In the genomic region with DNA sequence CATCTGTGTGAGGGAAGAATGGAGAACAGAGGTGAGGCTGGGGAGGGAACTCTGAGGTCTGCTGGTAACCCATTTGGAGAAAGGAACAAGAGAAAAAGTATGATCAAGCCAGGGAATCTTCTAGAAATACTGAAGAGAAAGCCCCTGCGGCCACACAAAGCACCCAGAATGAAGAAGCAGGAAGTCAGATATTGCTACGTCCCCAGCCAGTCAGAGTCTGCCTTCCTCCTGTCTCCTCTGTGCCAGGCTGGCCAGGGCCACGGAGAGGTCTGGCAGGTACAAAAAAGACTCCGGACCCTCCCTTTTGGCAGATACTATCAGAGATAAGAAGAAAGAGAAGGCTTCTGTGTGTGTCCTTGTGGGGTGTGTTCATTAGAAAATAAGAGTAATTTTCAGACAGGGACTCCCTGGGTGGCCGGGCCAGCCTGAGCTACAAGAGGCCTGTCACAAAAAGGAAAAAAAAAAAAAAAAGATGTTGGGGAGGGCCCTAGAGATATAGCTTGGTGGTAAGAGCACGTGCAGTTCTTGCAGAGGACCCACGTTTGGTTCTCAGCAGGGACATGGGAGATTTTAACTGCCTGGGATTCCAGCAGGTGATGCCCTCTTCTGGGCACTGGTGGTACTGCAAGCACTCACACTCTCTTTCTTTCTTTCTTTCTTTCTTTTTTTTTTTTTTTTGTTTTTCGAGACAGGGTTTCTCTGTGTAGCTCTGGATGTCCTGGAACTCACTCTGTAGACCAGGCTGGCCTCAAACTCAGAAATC, we compare ENCODE assay signal across 8 mouse cellular contexts. TPM values are rescaled to one million over a fixed set of nuclear protein-coding genes. Genes with fewer than 3 reads are reported as not detected.
DNase-seq lines count a peak whose midpoint lies in the region; ATAC-seq and TF ChIP-seq lines count a peak whose summit lies in the region.
"Had no signal": no experiment of that assay in that cellular context is flagged by ENCODE, and none has a peak within 500 bp of the region (broad histone marks: within the 10 kb centered on the region; RNA-seq: fewer than 3 reads in every experiment).

No protein-coding gene starts in this region.

- 0 out of 2 replicates have a peak overlapping the region, but pooled peaks have one; percentile 4 for H3K4me2 ChIP-seq in liver, embryonic 15.5 days
- H3K4me2 ChIP-seq in stomach, postnatal 0 days (replicated peaks; ENCODE audit: low read depth): no peak overlapping the region
- no peak overlapping the region for H3K4me2 ChIP-seq in forebrain, embryonic 15.5 days (replicated peaks)

- peak; percentile 73 for DNase-seq in kidney, postnatal 10 days
- DNase-seq in kidney, adult 9 months: no peak
- DNase-seq in ES-CJ7 (ENCODE audit: low read depth, low spot score): peak; percentile 78
- DNase-seq in stomach, postnatal 0 days (ENCODE audit: low spot score): peak; percentile 59

- H3K27me3 ChIP-seq in liver, embryonic 15.5 days: no peaks in the 10 kb centered on the region
- no peaks in the 10 kb centered on the region for H3K27me3 ChIP-seq in stomach, postnatal 0 days (ENCODE audit: control insufficient read depth, insufficient read depth, low read length)
- no peaks in the 10 kb centered on the region for H3K27me3 ChIP-seq in forebrain, embryonic 15.5 days
- H3K27me3 ChIP-seq: heart, embryonic 15.5 days had no signal

- no peaks in the 10 kb centered on the region for H3K36me3 ChIP-seq in liver, embryonic 15.5 days (replicated peaks)
- no peaks in the 10 kb centered on the region for H3K36me3 ChIP-seq in stomach, postnatal 0 days (ENCODE audit: control insufficient read depth, insufficient read depth, low read length)
- no peaks in the 10 kb centered on the region for H3K36me3 ChIP-seq in forebrain, embryonic 15.5 days
- H3K36me3 ChIP-seq: heart, embryonic 15.5 days had no signal

- ATAC-seq in liver, embryonic 15.5 days (ENCODE audit: insufficient read depth): 0 out of 2 replicates have a peak, but pooled peaks have one; percentile 27
- no peak for ATAC-seq in stomach, postnatal 0 days (ENCODE audit: low FRiP score, low TSS enrichment)
- ATAC-seq in forebrain, embryonic 15.5 days (replicated peaks): no peak

- H3K9me3 ChIP-seq in liver, embryonic 15.5 days (replicated peaks): no peaks in the 10 kb centered on the region
- no peaks in the 10 kb centered on the region for H3K9me3 ChIP-seq in stomach, postnatal 0 days (ENCODE audit: control insufficient read depth, low read length)
- no peaks in the 10 kb centered on the region for H3K9me3 ChIP-seq in forebrain, embryonic 15.5 days
- H3K9me3 ChIP-seq: heart, embryonic 15.5 days had no signal

- peak; percentile 49 for TF ChIP-seq CTCF in bone marrow macrophage, adult 2 months (IDR thresholded peaks at IDR 0.05; ENCODE audit: low read depth, low read length)
- peak; percentile 75 for TF ChIP-seq CTCF in stomach, postnatal 0 days (IDR thresholded peaks at IDR 0.05; ENCODE audit: low read depth)

- no peak overlapping the region for H3K4me3 ChIP-seq in bone marrow macrophage, adult 2 months (ENCODE audit: insufficient read depth, low read length)
- no peak overlapping the region for H3K4me3 ChIP-seq in liver, embryonic 15.5 days (replicated peaks)
- H3K4me3 ChIP-seq in stomach, postnatal 0 days (ENCODE audit: low read depth, low read length): no peak overlapping the region
- H3K4me3 ChIP-seq in forebrain, embryonic 15.5 days: no peak overlapping the region
- H3K4me3 ChIP-seq: heart, embryonic 15.5 days had no signal

- peaks cover 32% of the 10 kb centered on the region for H3K4me1 ChIP-seq in bone marrow macrophage, adult 2 months (ENCODE audit: control insufficient read depth, insufficient read depth, low read length)
- peaks cover 34% of the 10 kb centered on the region for H3K4me1 ChIP-seq in liver, embryonic 15.5 days (replicated peaks)
- H3K4me1 ChIP-seq in stomach, postnatal 0 days (replicated peaks; ENCODE audit: control insufficient read depth, insufficient read depth): no peaks in the 10 kb centered on the region
- no peaks in the 10 kb centered on the region for H3K4me1 ChIP-seq in forebrain, embryonic 15.5 days

- 19% methylated on average over 8 of the region's 8 CpGs for WGBS in liver, embryonic 15.5 days (ENCODE audit: insufficient replicate concordance)
- 54% methylated on average over 8 of the region's 8 CpGs for WGBS in stomach, postnatal 0 days
- WGBS in forebrain, embryonic 15.5 days: 56% methylated on average over 8 of the region's 8 CpGs

- no peak for TF ChIP-seq POLR2A in bone marrow macrophage, adult 2 months (IDR thresholded peaks at IDR 0.05; ENCODE audit: borderline replicate concordance, low read depth, low read length)

- H3K27ac ChIP-seq in bone marrow macrophage, adult 2 months (ENCODE audit: insufficient read depth, low read depth, low read length): peak overlapping the region; percentile 75
- H3K27ac ChIP-seq in liver, embryonic 15.5 days (replicated peaks): no peak overlapping the region; the same call in 1 of the 2 replicates
- no peak overlapping the region for H3K27ac ChIP-seq in stomach, postnatal 0 days (replicated peaks)
- no peak overlapping the region for H3K27ac ChIP-seq in forebrain, embryonic 15.5 days (replicated peaks)

- H3K9ac ChIP-seq in liver, embryonic 15.5 days: no peak overlapping the region
- H3K9ac ChIP-seq in stomach, postnatal 0 days (ENCODE audit: low read length): no peak overlapping the region
- no peak overlapping the region for H3K9ac ChIP-seq in forebrain, embryonic 15.5 days (replicated peaks)
- H3K9ac ChIP-seq: heart, embryonic 15.5 days had no signal

- TF ChIP-seq EP300 in stomach, postnatal 0 days (optimal IDR thresholded peaks at IDR 0.05): no peak

RNA-seq across cellular contexts. Expression of gene Ccdc63, which starts 1.8 kb away (rescaled TPM):
- 1.8 and 2.5 TPM in 2 replicates for polyA plus RNA-seq in bone marrow macrophage, adult 2 months (2012; ENCODE audit: insufficient read depth, insufficient read length, missing spikeins)
- polyA plus RNA-seq in liver, embryonic 15.5 days (2015; fragmentation: Nextera tagmentation; extraction: Ambion mirVana): 0.10 and 0.12 TPM in 2 replicates
- 0.07 TPM in 2 replicates for polyA plus RNA-seq in stomach, postnatal 0 days (2015; fragmentation: Nextera tagmentation; extraction: Ambion mirVana)
- polyA plus RNA-seq in forebrain, embryonic 15.5 days (2015; fragmentation: Nextera tagmentation; extraction: Ambion mirVana): not detected in 2 replicates

RNA-seq across cellular contexts. Expression of gene Ppp1cc, which starts 15.7 kb away (rescaled TPM):
- polyA plus RNA-seq in bone marrow macrophage, adult 2 months (2012; ENCODE audit: insufficient read depth, insufficient read length, missing spikeins): 308 and 336 TPM in 2 replicates
- polyA plus RNA-seq in liver, embryonic 15.5 days (2015; fragmentation: Nextera tagmentation; extraction: Ambion mirVana): 142 and 147 TPM in 2 replicates
- 104 and 112 TPM in 2 replicates for polyA plus RNA-seq in stomach, postnatal 0 days (2015; fragmentation: Nextera tagmentation; extraction: Ambion mirVana)
- polyA plus RNA-seq in forebrain, embryonic 15.5 days (2015; fragmentation: Nextera tagmentation; extraction: Ambion mirVana): 273 and 275 TPM in 2 replicates

RNA-seq across cellular contexts. Expression of gene Myl2, which starts 41.7 kb away (rescaled TPM):
- polyA plus RNA-seq in bone marrow macrophage, adult 2 months (2012; ENCODE audit: insufficient read depth, insufficient read length, missing spikeins): 3.6 TPM in 1 of 2 replicates, not detected in the other
- 3.9 and 4.2 TPM in 2 replicates for polyA plus RNA-seq in liver, embryonic 15.5 days (2015; fragmentation: Nextera tagmentation; extraction: Ambion mirVana)
- polyA plus RNA-seq in stomach, postnatal 0 days (2015; fragmentation: Nextera tagmentation; extraction: Ambion mirVana): 0.21 and 0.30 TPM in 2 replicates
- polyA plus RNA-seq in forebrain, embryonic 15.5 days (2015; fragmentation: Nextera tagmentation; extraction: Ambion mirVana): 0.28 and 3.6 TPM in 2 replicates
